Mouse (Mus musculus) ovary, postnatal 36 days (tissue): ENCODE measurements at regions not wholly inside any gene's neighbourhood (a gene's known extent, or its start where the extent isn't known, plus 50 kb on each side); places are given as distances from the start of the nearest gene placed in this dataset.

Source experiments
- DNase-seq: peaks from one replicate; pipeline ENCODE4 v3.0.0; 2022; ENCODE audit warnings: low spot score, mixed read lengths

DNA sequence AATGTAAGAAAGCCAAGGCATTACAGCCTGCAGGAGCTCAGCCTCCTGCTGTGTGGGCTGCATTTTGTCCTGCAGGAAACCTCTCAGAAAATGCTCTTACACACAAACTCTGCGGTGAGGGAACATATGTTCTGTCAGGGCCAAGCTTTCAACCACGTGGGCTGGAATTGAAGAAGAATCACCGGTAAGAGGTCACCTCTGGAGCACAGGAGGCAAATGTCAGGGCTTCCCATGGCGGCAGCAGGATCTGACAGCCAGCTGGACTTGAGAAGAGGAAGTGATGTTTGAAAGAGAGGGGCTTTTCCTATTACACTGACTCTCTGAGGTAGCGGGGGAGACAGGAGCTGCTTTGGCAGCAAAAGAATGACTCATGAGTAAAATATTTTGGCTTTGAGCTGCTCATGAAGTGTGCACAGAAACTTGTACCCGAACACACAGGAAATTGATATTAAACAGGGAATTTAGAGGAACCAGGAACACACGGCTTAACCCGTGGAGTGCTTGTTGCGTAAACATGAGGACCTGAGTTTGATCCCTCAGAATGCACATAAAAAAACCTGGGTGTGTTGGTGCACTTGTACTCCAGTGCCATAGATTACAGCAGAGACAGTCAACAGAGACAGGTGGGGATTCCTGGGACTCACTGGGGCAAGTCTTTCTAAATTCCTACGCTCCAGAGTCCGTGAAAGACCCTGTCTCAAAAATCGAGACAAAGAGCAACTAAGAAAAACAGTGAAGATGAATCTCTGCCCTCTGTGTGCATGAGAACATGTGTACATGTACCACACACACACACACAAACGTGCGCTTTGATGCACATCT lies 848.1 kb upstream of the A1bg start:
- DNase-seq = no peak

DNA sequence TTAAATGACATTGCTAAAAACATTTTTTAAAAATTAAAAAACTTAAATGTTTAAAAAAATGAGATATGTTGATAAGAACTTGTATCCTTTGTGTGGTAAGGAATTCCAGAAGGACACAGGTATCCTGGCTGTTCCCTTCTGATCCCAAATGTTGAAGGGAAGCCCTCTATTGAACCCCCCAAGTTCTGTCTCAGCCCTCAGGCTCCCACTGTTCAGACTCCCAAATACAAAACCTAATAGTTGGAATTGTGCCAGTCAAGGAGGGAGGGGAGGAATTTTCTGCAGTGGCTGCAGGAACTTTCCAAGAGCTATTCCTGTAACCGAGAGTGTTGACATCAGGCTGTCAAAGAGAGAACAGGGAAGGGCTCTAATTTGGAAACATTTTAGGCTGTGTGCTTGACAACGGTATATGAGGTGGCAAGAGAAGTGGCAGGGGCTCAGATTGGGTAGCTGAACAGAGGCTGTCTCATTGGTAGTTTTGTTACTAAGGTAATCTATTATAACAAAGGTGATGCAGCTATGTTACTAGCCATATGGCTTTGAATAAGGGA lies 843.8 kb upstream of the A1bg start:
- no peak for DNase-seq

DNA sequence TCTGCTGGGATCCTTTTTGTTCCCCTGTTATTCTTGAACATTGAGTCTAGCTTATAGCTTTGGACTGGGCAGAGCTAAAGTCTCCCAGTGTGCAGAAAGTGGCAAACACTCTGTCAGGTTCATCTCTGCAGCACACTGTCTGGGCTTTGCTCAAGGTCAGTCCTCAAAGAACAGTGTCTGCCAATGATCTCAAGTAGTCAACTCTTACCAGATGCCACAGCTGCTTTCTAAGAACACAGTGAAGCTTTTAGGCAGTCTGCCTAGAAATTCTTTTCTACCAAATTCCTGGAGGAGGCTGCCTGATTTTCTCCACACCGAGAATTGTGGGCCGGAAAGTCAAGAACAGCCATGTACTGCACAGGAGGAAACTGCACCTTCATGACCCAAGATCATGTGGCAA lies 831.0 kb upstream of the A1bg start:
- DNase-seq = no peak

DNA sequence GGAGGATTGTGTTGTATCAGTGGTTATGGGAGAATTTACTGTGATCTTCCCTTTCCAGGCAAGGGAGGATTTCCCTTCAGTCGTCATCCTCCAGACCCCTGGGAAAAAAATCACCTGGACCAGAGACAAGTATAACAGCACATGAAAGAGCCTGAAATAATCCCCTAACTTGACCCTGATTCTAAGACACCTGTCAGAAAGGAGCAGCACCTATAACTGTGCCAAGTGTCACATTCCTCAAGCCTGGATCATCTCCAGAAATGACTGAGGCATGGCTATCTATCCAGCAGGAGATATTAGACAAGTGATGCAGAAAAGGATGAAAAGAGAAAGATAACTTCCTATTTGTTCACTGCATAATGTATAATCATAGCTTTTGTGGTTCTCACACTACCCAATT lies 800.9 kb upstream of the A1bg start:
- DNase-seq = no peak

DNA sequence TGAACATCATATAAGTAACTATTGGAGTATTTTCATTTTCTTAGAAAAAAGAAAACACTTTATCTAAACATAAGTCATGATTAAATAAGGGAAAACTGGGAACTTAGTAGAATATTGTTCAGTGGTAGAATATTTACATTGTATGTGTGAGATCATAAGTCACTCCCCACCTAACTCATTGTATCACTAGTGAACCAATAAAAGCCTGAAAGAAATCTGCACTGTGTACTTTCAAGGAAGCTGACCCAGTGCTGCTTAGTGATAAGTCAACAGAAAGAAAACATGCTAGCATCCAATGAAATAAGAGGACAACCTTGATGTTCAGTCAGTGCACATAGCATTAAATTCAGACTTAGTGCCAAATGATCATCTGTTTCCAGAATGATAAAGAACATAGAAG lies 795.7 kb upstream of the A1bg start:
- no peak for DNase-seq

DNA sequence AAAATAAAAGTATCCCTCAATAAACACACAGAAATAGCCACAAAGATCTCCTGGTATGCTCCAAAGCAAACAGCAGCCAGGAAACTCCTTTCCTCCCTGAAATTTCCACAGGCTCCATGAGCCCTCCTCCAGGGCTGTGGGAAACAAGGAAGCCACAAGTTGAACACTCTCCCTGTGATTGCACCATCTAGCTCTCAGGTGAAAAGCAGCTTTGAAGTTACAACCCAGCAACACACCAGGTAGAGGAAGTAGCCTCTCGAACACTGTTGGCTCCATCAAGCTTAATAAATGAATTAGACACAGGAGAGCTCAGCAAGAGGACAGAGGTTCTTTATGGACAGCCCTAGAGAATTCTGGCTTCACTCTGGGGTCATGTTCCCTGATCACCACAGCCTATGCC lies 794.4 kb upstream of the A1bg start:
- DNase-seq = no peak

DNA sequence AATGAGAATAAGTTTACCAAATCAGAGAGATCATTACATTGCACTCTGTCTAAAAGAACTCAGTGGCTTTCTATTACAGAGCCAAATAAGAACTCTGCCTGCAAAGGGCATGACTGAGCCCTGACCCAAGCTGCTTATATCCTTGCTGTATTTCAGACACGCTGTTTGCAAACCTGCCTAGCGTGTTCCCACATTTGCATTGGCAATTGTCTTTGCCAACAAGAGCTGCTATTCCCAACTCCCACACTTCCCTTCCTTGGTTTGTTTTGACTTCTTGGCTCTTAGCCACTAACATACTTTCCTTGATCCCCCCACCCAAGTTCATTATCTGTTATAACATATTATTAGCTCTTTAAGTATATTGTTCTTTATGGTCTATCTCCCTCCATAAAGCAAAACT lies 791.1 kb upstream of the A1bg start:
- DNase-seq = no peak

DNA sequence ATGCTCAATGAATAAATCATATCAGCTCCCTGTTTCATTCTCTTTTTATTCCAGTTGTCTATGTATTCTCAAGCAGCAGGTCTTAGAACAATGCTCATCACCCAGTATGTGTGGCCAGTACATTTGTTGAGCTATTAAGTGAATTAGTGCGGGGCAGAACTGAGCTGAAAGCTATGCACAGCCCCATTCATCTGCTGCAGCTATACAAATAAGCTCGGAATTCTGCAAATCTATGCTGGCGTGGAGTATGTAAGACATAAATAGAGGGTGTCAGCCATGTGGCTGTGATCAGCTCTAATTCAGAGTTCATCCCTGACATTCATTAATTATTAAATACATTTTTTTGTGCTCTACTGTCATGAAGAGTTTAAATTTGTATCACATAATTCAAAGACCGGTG lies 786.1 kb upstream of the A1bg start:
- no peak for DNase-seq

DNA sequence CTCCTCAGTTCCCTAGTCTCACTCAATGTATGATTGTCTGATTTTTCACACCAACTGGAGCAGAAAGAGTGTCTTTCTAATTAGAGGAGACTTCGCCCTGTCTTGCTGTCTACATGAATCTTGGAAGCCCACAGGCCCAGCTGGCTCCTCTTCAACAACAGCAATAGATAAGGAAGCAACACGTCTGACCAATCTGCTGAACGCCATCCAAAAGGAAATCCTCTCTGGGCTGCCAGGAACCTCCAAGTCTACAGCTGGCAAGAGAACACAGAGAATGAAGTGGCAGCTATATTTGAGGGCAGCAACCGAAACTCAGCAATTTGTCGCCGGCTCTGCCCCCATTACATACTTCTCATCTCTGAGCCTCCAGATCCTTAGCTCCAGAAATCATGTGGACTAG lies 785.1 kb upstream of the A1bg start:
- DNase-seq = peak; percentile 6

DNA sequence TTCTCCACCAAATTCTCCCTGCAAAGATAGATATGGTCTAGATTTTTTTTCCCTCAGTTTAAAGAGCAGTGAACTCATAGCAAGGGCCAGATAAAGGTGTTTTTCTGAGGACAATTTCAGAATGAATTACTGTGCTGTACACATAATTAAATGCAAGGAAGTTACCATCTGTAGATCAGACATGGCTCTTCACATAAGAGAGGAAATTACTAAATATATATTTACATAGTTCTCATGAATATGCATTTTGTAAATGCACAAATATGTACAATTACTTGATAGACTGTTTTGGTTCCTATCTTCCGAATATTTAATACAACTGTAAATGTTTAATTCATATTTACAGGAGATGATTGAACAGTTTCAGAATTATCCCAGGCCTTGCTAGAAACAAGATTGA lies 769.9 kb upstream of the A1bg start:
- DNase-seq = no peak

DNA sequence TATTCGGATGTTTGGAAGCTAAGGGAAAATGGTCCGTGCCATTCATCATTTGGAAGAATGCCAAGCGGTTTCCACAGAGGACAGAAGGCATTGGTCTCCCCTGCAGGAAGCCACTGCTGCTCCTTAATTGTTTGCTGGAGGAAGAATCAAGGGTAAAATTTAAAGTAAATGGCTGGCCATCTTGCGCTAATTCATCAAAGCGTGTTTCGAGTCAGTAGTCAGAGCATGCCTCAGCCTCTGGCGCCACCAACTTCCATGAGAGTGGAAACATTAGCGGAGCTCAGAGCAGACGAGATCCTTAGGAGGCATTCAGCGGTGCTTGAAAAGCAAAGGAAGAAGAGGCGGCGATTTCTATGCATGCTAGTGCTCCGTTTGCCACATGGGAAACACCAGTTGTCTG lies 767.6 kb upstream of the A1bg start:
- no peak for DNase-seq

DNA sequence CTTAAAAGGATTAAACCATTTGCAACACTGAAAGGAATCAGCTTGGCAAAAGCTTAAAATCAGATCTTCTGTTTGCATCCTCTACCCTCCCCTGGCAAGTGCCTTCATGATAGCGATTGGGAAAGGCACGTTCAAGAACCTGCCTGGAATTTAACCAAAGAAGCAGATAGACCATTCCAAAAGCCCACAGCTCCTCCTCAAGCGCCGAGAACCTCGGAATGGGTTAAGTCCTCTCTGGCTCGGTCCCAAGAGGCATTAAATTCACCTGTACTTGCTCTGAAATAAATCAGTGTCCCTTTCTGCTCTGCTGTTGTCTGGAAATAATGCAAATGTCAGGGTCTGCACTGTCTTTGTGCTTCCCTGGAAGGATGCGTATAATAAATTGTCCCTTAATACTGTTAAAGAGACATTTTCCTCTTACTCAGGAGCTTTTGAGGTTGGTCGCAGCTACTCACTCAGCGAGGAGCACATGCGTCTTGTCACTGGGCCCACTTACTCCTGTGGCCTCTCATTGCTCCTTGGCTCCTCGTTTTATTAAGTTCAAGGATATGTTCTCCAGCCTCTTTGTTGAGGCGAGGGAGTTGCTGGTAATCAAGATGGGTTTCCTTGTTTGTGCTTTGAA lies 767.1 kb upstream of the A1bg start:
- no peak for DNase-seq

DNA sequence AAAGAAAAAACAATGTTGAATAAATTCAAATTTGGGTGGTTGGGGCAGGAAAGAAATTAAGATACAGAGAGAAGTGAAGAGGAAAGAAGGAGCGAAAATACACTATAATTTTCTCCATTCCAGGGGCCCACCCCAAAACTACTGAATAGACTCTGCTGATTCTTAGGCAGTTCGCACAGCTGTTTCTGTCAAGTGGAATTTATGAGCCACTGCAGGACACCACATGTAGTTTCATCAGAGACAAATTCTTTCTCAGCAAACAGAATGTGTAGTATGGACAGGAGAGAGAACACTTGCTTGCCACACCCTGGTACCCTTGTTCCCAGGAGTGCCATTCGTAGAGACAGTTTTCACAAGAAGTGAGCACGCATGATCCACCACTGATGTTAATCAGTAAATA lies 760.2 kb upstream of the A1bg start:
- DNase-seq = no peak

DNA sequence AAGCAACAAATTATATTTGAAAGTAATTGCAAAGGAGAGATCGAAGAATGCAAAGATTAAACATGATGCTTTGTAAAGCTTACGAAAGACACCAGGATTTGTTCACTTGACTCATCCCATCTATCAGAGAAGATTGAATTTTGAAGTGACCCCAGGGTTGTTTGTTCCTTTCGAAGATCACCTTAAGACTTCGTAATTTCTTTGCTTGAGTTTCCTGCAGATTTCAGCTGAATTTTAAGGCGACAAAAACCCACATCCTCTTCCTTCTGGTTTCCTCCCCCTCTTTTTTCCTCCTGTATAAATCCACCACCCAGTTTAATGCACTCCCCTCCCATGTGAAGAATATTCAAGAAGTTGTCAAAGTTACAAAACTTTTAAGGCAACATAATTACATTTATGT lies 747.7 kb upstream of the A1bg start:
- no peak for DNase-seq

DNA sequence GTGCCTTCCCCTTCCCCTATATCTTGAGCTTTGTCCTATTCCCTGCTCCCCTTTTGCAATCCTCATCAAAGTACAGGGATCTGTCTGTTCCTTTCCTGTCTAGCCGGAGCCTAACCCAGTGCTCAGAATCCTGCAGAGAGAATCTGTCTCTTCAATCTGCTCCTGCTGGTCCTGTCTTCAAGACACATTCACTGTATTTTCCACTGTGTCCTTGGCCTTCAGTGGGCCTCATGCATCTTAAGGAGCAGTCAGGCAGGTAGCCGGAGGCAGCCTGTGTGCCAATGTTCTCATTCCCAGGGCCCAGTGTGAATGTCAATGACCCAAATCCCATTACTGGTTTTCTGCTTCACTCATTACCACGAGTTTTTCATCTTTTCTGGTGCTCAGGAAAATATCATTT lies 737.8 kb upstream of the A1bg start:
- no peak for DNase-seq

DNA sequence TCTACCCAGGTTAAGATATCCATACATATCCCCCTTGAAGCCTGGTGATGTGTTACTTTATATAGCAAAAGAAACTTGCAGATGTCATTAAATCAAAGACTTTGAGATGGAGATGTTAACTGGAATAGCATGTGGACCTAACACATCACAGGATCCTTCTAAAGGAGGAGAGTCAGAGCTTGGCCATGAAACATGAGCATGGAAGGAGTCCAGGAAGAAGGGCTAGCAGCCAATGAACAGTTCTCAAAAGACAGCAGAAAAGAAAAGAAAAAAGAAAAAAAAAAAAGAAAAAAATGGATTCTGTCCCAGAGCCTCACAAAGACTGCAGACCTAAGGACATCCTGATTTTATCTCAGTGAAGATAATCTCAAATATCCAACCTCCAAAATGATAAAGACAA lies 734.1 kb upstream of the A1bg start:
- DNase-seq = no peak

DNA sequence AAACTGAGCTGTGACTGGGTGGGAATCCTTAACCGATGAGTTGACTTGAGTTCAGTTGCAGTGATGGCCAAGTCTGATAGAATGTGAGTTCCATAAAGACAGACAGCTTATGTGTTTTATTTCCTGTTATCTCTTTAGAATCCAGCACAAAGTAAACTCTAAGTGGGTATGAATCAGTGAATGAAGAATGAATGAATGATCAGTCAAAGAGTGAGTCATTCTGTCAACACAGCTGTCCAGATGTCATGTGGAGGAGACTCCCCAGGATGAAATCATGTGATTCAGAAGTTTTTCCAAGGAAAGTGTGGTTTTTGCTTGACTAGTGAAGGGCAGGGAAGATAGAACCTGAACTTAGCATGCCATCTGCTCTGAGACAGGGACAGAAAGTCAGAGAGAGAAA lies 732.0 kb upstream of the A1bg start:
- DNase-seq = no peak

DNA sequence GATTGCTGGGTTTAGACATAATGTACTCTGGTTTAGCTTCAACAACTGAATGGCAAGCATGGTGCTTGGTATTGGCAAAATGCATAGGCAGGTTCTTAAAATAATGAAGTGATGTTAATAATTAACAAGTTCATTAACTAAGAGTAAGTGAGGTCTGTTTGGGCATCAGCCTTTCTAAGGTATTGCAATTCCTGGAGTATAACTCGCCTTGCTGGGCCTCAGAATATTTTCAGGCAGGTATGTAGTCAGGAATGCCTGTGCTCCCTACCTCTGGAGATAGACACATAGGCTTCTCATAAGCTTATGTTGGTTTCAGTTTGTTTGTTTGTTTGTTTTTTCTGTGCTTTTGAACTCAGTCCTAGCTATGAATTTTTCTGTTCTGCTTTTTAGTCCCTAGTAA lies 731.0 kb upstream of the A1bg start:
- DNase-seq = no peak

DNA sequence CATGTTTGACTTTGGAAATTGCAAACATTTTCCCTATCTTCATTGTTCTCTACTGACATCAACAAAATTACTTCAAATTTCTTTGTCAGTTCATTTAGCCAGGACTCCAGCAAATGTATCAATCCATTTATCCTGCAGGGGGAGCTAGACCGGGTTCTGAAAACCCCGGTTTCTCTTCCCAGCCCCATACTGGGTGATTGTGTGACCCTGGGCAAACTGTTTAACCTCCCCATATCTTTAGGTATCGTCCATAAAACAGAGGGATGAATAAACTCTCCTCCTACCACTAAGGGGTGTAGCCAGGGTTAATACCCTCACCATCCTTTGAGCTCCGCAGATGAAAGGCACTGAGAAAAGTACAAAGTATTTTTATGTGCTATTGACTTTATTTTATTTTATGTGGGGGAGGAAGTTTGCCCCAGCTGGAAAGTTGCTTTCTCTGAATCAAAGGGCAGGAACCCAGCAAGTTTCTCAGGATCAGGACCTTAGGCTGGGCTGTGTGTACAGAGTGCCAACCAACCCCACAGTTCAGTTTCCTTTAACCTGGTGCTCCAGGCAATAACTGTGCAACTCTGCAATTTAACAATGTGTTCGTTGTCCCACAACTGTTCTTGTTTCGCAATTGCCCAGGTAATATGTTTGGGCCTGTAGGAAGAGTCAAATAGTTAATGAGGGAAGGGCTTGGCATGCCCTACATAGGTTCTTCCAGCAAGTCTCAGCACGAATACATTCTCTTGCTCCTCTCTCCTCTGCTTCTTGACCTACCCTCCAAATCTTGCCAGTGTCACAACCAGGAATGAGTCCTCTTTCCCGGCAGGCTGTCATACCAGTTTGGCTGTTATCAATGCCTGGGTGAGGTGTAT lies 696.1 kb upstream of the A1bg start:
- no peak for DNase-seq

DNA sequence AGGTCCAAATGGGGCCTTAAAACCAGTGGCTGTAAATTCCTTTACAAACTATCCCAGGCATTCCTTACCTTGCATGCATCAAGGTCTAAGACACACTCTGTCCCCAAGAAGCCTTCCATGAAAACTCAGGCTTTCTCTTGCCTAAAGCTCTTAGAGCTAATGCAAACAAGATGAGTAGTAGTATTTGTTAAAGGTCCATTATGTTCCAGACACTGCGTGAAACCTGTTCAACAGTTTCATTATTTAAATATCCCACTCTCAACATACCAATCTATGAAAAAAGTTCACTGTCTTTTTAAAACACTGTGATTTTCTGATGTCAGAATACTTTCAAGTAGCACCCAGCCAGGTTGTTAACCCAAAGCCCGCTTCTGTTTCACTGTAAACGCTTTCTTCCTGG lies 687.9 kb upstream of the A1bg start:
- DNase-seq = no peak

DNA sequence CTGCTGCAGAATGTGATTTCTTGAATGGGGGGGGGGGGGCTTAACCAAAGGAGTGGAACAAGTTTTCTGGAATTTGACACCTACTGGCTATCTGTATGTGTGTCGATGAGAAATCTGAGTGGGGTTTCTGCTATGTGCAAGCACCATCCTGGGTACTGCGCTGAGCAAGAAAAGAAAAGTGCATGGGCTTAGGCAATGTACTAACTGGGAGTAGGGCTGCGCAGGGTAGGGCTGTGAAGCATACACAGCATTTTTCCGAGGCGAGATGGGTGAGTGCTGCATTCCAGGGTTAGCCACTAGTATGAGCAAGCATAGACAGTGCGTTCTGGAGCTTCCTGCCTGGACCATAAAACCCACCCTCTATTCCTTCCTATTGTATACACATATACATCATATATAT lies 686.8 kb upstream of the A1bg start:
- no peak for DNase-seq

DNA sequence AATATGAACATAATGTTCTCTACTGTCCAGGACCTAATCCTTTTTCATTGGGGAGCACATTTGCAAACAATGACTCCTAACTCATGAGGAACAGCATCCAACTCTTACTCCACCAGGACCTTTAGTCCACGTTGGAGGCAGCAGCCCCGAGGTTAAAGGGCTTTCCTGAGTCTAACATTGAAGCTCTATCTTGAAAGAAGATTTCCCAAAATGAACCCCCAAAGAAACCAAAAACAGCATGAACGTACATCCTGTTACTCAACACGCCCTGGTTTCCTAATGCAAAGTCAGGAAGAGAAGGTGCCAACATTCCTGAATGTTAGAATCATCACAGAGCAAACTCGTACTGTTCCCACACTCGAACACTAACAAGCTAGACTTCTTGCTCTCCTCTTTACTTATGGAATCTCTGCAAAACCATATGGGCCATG lies 685.5 kb upstream of the A1bg start:
- no peak for DNase-seq

DNA sequence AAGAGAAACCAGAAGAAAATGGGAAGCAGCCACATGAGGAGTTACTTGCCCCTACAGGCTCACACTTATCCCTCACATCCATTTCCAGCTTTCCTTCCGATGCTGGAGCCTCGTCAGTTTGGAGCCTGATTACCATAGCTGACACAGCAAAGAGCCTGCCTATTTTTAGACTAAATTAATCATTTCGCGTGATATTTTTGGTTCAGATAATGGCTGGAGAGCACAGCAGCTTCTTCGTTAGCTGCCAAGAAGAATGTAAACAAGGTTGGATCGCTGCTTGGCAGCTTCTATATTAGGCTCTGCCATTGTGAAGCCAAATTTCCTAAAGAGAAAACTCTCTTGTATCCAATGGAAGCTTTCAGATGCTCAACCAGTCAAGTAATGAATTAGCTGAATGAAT lies 676.9 kb upstream of the A1bg start:
- DNase-seq = no peak
